Mouse (Mus musculus): ENCODE measurements around the gene Tas2r115.
"Not testable (repeated sequence)": the region's sequence is repeated elsewhere in the genome, so short reads cannot be mapped to it uniquely, and the experiment has no call there.

Tas2r115 gene

GRCm38 (mm10) chr6:132737935-132738334, at the start of gene Tas2r115:
Tas2r115 (minus strand) TSS chr6:132738035.
- no peak for DNase-seq (ENCODE audit: low read depth, low spot score)

- DNase-seq (ENCODE audit: low read depth, low spot score) = no peak
Measured at GRCm38 (mm10) chr6:132778062-132778461, 40.2 kb upstream of the Tas2r115 start, which contains the start of gene Tas2r136. Tas2r136 (minus strand) TSS chr6:132778162.

GRCm38 (mm10) chr6:132761831-132762230, 24.0 kb upstream of the Tas2r115 start, which contains the start of gene Tas2r102:
Tas2r102 (plus strand) TSS chr6:132762131.
- DNase-seq (ENCODE audit: low read depth, low spot score) = no peak

GRCm38 (mm10) chr6:132754430-132754829, 16.6 kb upstream of the Tas2r115 start, which contains the start of gene Tas2r124:
Tas2r124 (plus strand) TSS chr6:132754730.
- DNase-seq (ENCODE audit: low read depth, low spot score) = no peak

- no peak for DNase-seq (ENCODE audit: low read depth, low spot score)
Measured at GRCm38 (mm10) chr6:132750206-132750605, 12.4 kb upstream of the Tas2r115 start.

GRCm38 (mm10) chr6:132711828-132712227, 26.0 kb downstream of the Tas2r115 start, which contains the start of gene Tas2r122:
Tas2r122 (minus strand) TSS chr6:132711928.
- no peak for DNase-seq (ENCODE audit: low read depth, low spot score)

GRCm38 (mm10) chr6:132700907-132701306, 36.9 kb downstream of the Tas2r115 start, which contains the start of gene Tas2r121:
Tas2r121 (minus strand) TSS chr6:132701007.
- no peak for DNase-seq (ENCODE audit: low read depth, low spot score)

GRCm38 (mm10) chr6:132691596-132691995, 46.2 kb downstream of the Tas2r115 start:
- not testable (repeated sequence) for DNase-seq (ENCODE audit: low read depth, low spot score)
